Comparison of ENCODE assay signal across 23 mouse cellular contexts in the genomic region with DNA sequence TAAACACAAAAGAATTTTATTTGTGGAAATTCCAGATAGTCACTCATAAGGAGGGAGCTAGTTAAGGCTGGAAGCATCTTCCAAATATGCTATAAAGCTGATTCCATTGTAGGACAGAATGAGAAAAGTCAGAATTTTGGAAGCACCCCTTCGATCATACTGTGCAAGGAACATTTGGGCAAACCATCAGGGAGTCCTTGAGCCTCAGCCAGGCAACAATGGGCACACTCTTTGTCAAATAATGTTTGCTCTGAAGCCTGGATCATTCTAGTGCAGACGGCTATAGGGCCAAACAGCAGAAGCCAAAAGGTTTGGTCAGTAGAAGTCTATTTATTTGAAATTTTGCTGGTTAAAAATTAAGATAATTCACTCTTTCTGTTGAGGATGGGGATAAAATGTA.
DNase-seq lines count a peak whose midpoint lies in the region; ATAC-seq lines count a peak whose summit lies in the region.
"Had no signal": no experiment of that assay in that cellular context is flagged by ENCODE, and none has a peak within 500 bp of the region (broad histone marks: within the 10 kb centered on the region; RNA-seq: fewer than 3 reads in every experiment).

No protein-coding gene starts in this region.

- 84% methylated on average over 2 of the region's 2 CpGs for WGBS in midbrain, embryonic 16.5 days

- no peak overlapping the region for H3K9ac ChIP-seq in midbrain, embryonic 16.5 days (ENCODE audit: low read depth, low read length)
- H3K9ac ChIP-seq: embryonic facial prominence, embryonic 13.5 days; forebrain, embryonic 12.5 days; hindbrain, embryonic 12.5 days had no signal

- H3K9me3 ChIP-seq in midbrain, embryonic 16.5 days (replicated peaks; ENCODE audit: control insufficient read depth, low read length, poor library complexity, severe bottlenecking), result no peaks in the 10 kb centered on the region
- H3K9me3 ChIP-seq: embryonic facial prominence, embryonic 13.5 days; forebrain, embryonic 12.5 days; G1E; heart, embryonic 10.5 days; hindbrain, embryonic 12.5 days had no signal

- no peaks in the 10 kb centered on the region for H3K36me3 ChIP-seq in midbrain, embryonic 16.5 days (ENCODE audit: control insufficient read depth, insufficient read depth, low read length)
- H3K36me3 ChIP-seq: embryonic facial prominence, embryonic 13.5 days; forebrain, embryonic 12.5 days; G1E; heart, embryonic 10.5 days; hindbrain, embryonic 12.5 days had no signal

- H3K4me2 ChIP-seq in midbrain, embryonic 16.5 days (ENCODE audit: low read length), result no peak overlapping the region
- H3K4me2 ChIP-seq: embryonic facial prominence, embryonic 13.5 days; forebrain, embryonic 12.5 days; hindbrain, embryonic 12.5 days had no signal

- DNase-seq in cerebellum, postnatal 4 days (ENCODE audit: low spot score in 2 of 2), result no peak
- DNase-seq in cerebellum, adult 9-10 months, result peak; percentile 93
- peak; percentile 81 to 84 for DNase-seq in cerebellum, postnatal 25 days
- DNase-seq in adipocyte (ENCODE audit: low spot score), result no peak
- no peak for DNase-seq in kidney, postnatal 10 days
- DNase-seq: adrenal gland, postnatal 10 days; B cell, adult 2 months; gastrocnemius, postnatal 10 days; heart, postnatal 10 days; heart, postnatal 4 days; kidney, adult 9 months had no signal

- no peaks in the 10 kb centered on the region for H3K27me3 ChIP-seq in midbrain, embryonic 16.5 days (ENCODE audit: control insufficient read depth, insufficient read depth, low read depth, low read length)
- H3K27me3 ChIP-seq: embryonic facial prominence, embryonic 13.5 days; forebrain, embryonic 12.5 days; hindbrain, embryonic 12.5 days had no signal

- no peak overlapping the region for H3K4me3 ChIP-seq in midbrain, embryonic 16.5 days (ENCODE audit: low read depth, low read length)
- H3K4me3 ChIP-seq: embryonic facial prominence, embryonic 13.5 days; forebrain, embryonic 12.5 days; heart, embryonic 10.5 days; hindbrain, embryonic 12.5 days had no signal

- H3K4me1 ChIP-seq in midbrain, embryonic 16.5 days (ENCODE audit: control insufficient read depth, insufficient read depth, low read length), result no peaks in the 10 kb centered on the region
- H3K4me1 ChIP-seq: embryonic facial prominence, embryonic 13.5 days; forebrain, embryonic 12.5 days; heart, embryonic 10.5 days; hindbrain, embryonic 12.5 days had no signal

- no peak overlapping the region for H3K27ac ChIP-seq in midbrain, embryonic 16.5 days (ENCODE audit: low read length)
- H3K27ac ChIP-seq: embryonic facial prominence, embryonic 13.5 days; forebrain, embryonic 12.5 days; heart, embryonic 10.5 days; hindbrain, embryonic 12.5 days had no signal

- peak; percentile 100 for ATAC-seq in cerebellum, adult (ENCODE audit: insufficient number of reproducible peaks, low FRiP score, low TSS enrichment)
- ATAC-seq in midbrain, embryonic 16.5 days, result no peak
- ATAC-seq: CD4-positive, CD25-positive, alpha-beta regulatory T cell, adult 4 months; forebrain, embryonic 16.5 days; hindbrain, embryonic 16.5 days; inflammation-experienced regulatory T-cells, adult 6 months; intestine, postnatal 0 days had no signal

Comparison
In these comparisons a context has a peak if more than half of its experiments do, and no peak if none do; other contexts are left out.
1. DNase-seq: peak in cerebellum, adult 9-10 months (single experiment) and cerebellum, postnatal 25 days (2 of 2); none in cerebellum, postnatal 4 days (0 of 2), adipocyte (single experiment) and kidney, postnatal 10 days (single experiment).